Mouse (Mus musculus) hindbrain, embryonic 10.5 days (tissue): ENCODE results near the gene Fcrl6. TPM values are rescaled to one million over a fixed set of nuclear protein-coding genes. Genes with fewer than 3 reads are reported as not detected.

Source experiments
- DNase-seq: peaks from one replicate; pipeline ENCODE4 v3.0.0-alpha.2; 2017; ENCODE audit warnings: low spot score
- H3K27ac ChIP-seq: fragments of 300-500 bp; sonication (generic); 2 replicates; pipeline ENCODE4 v1.5.1; 2016; ENCODE audit warnings: mild to moderate bottlenecking, moderate library complexity
- H3K27me3 ChIP-seq: fragments of 300-500 bp; sonication (generic); 2 replicates; pipeline ENCODE4 v1.6.1; 2016; ENCODE audit warnings: mild to moderate bottlenecking; ENCODE audit not compliant: poor library complexity, insufficient read depth, severe bottlenecking
- H3K36me3 ChIP-seq: fragments of 300-500 bp; sonication (generic); 2 replicates; pipeline ENCODE4 v1.6.1; 2016; ENCODE audit warnings: mild to moderate bottlenecking, moderate library complexity
- H3K4me1 ChIP-seq: fragments of 300-500 bp; sonication (generic); replicated peaks from 2 replicates; pipeline ENCODE4 v1.6.1; 2016; ENCODE audit warnings: mild to moderate bottlenecking
- H3K4me3 ChIP-seq: fragments of 300-500 bp; sonication (generic); 2 replicates; pipeline ENCODE4 v1.5.1; 2016; ENCODE audit warnings: mild to moderate bottlenecking, moderate library complexity
- H3K9me3 ChIP-seq: fragments of 300-500 bp; sonication (generic); 2 replicates; pipeline ENCODE4 v1.6.1; 2016; ENCODE audit warnings: mild to moderate bottlenecking, moderate library complexity
- WGBS: fragments of 180-500 bp; shearing (Covaris S2); methylation state at CpG from one replicate; pipeline ENCODE4 v1.1.7; 2016; 5-methylcytosine and 5-hydroxymethylcytosine counted together
- polyA plus RNA-seq: library from polyadenylated mRNA; unstranded; fragments of >200 nt; fragmentation: Nextera tagmentation; extraction: Ambion mirVana; gene quantifications from 2 replicates; pipeline ENCODE4 v1.2.1, GENCODE M21; 2016

The Fcrl6 gene
- 0.21 TPM in 1 of 2 replicates, not detected in the other for polyA plus RNA-seq

- no peaks in the 10 kb centered on the region for H3K9me3 ChIP-seq
- H3K36me3 ChIP-seq: no peaks in the 10 kb centered on the region
- no peaks in the 10 kb centered on the region for H3K27me3 ChIP-seq
- H3K4me3 ChIP-seq: no peak within 1 kb of the TSS
- no peak for DNase-seq
- no peaks in the 10 kb centered on the region for H3K4me1 ChIP-seq
- 90% methylated on average over 1 of the region's 1 CpGs for WGBS
- H3K27ac ChIP-seq: no peak within 1 kb of the TSS
Measured at GRCm38 (mm10) chr1:172602326-172602725, at the start of gene Fcrl6. Gene Fcrl6 (minus strand): TSS chr1:172602551.

DNA sequence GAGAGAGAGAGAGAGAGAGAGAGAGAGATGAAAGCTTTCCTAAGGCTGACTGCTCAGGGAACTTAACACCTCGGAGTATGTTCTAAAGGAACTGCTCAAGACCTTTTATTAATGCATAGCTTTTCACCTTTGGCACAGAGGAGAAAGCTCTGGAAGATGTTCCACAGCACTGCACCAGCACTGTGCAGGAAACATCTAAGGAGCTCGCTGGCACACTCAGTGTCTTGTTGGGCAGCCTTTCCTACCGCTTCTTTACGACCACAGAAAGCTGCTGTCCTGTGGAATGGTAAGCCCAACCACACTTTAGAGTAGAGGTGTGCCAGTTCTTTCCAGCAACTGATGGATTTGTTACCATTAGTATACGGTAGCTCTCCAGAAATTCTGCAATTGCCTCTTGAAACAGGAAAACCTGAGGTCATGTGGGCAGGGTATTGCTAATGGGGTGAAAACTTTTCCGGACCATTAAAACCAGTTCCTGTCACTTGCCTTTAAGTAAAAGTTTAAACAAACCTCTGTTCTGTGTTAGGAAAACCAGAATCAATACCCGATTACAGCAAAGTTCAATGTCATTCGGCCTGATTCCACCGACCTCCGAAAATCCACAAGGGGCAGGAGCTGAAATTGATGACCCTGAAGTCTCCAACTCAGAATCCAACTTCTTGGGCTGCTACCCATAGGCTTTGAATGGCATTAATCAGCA lies 49.1 kb upstream of the Fcrl6 start:
- Histone ChIP-seq H3K27me3 (no peaks in the 10 kb centered on the region), H3K4me1 (no peaks in the 10 kb centered on the region), H3K4me3 (no peak overlapping the region), H3K9me3 (no peaks in the 10 kb centered on the region), H3K36me3 (no peaks in the 10 kb centered on the region), H3K27ac (no peak overlapping the region)
- 86% methylated on average over 10 of the region's 10 CpGs for WGBS
- DNase-seq: no peak

- DNase-seq: peak; percentile 35
- no peaks in the 10 kb centered on the region for H3K9me3 ChIP-seq
- no peak overlapping the region for H3K4me3 ChIP-seq
Measured at GRCm38 (mm10) chr1:172650519-172651287, 48.4 kb upstream of the Fcrl6 start.

DNA sequence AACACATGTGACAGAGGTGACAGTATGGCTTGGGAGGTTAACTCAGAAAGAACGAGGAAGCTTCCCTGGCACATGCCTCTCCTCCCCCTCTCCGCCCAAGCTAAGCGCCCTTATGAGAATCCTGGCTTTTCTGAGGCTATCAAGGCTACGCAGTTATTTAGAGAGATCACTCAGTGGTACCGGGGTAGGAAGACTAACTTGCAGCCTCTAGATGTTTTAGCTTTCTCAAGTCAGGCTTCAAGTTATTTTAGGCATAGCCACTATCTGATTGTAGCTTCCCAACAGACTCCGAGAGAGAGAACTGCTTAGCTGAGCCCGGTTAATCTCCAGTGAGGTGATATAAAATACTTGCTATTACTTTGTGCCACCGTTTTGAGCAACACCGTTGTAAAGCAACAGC lies 47.0 kb upstream of the Fcrl6 start:
- H3K27ac ChIP-seq: no peak overlapping the region
- no peak overlapping the region for H3K4me3 ChIP-seq
- WGBS: 86% methylated on average over 9 of the region's 9 CpGs
- H3K9me3 ChIP-seq: no peaks in the 10 kb centered on the region
- H3K27me3 ChIP-seq: no peaks in the 10 kb centered on the region
- no peaks in the 10 kb centered on the region for H3K36me3 ChIP-seq
- H3K4me1 ChIP-seq: no peaks in the 10 kb centered on the region
- DNase-seq: no peak

More at GRCm38 (mm10) chr1:172650519-172651287, 48.4 kb upstream of the Fcrl6 start:
- no peaks in the 10 kb centered on the region for H3K4me1 ChIP-seq
- H3K27me3 ChIP-seq: no peaks in the 10 kb centered on the region
- no peaks in the 10 kb centered on the region for H3K36me3 ChIP-seq
- H3K27ac ChIP-seq: no peak overlapping the region
- WGBS: 58% methylated on average over 8 of the region's 8 CpGs

DNA sequence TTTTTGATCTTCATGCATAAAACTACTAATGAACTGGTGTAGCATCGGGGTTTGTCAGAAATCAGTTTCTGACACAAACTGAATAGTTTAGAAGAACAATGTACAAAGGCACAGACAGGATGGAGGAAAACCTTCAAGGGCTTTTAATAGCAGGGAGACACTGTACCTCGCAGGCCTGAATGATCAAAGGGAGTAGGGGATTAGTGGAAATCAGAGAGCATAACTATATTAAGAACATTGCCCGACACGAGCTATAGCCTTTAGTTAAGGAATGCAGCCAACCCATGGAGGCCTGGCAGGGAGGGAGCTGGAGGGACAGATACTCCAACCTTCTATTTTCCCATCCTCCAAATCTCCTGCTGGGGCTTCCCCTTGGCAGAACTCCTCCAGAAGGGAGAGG lies 44.9 kb upstream of the Fcrl6 start:
- Histone ChIP-seq H3K27me3 (no peaks in the 10 kb centered on the region), H3K27ac (no peak overlapping the region), H3K36me3 (no peaks in the 10 kb centered on the region), H3K4me1 (no peaks in the 10 kb centered on the region), H3K9me3 (no peaks in the 10 kb centered on the region), H3K4me3 (no peak overlapping the region)
- 51% methylated on average over 4 of the region's 4 CpGs for WGBS
- DNase-seq: no peak

DNA sequence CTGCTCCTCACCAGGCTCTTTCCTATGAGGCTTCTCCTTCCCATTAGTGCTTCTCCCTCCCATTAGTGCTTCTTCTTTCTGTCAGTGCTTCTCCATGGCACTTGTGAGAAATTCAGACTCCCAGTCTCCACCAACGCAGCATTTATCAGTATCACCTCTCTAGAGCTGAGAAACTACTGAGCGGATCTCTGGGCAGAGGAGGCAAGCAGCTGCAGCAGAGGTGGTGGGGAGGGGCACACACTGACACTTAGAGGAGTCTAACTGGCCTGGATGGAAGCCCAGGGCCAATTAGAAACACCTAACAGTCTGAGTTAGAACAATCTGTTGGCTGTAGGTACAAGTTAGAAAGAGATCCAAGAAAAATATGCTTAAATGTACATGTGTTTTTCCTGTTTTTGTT lies 36.4 kb upstream of the Fcrl6 start:
- no peaks in the 10 kb centered on the region for H3K36me3 ChIP-seq
- no peak overlapping the region for H3K4me3 ChIP-seq
- H3K27me3 ChIP-seq: no peaks in the 10 kb centered on the region
- no peaks in the 10 kb centered on the region for H3K9me3 ChIP-seq
- WGBS: 60% methylated on average over 2 of the region's 2 CpGs
- no peak overlapping the region for H3K27ac ChIP-seq
- peaks cover 7% of the 10 kb centered on the region; the same call in 1 of the 2 replicates for H3K4me1 ChIP-seq
- DNase-seq: no peak

GRCm38 (mm10) chr1:172637801-172638200 lies 35.5 kb upstream of the Fcrl6 start:
- H3K9me3 ChIP-seq: no peaks in the 10 kb centered on the region
- no peak overlapping the region for H3K27ac ChIP-seq
- H3K27me3 ChIP-seq: no peaks in the 10 kb centered on the region
- DNase-seq: no peak
- peaks cover 7% of the 10 kb centered on the region; the same call in 1 of the 2 replicates for H3K4me1 ChIP-seq
- WGBS: 87% methylated on average over 4 of the region's 4 CpGs
- no peaks in the 10 kb centered on the region for H3K36me3 ChIP-seq
- H3K4me3 ChIP-seq: no peak overlapping the region

DNA sequence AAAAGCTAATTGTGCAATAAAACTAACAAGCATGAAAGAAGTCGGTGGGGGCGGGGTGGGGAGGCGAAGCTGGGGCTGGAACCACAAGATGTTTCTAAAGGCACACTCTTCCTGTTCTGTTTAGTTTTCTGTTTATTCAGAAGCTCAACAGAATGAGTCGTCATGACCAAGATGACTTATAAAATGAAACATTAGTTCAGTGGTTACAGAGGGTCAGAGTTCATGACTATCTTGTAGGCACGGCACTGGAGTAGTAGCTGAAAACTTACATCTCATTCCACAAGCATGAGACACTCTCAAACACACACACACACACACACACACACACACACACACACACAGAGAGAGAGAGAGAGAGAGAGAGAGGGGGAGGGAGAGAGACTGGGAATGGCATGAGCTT lies 33.9 kb upstream of the Fcrl6 start:
- H3K36me3 ChIP-seq: no peaks in the 10 kb centered on the region
- no peak for DNase-seq
- H3K27ac ChIP-seq: no peak overlapping the region
- no peaks in the 10 kb centered on the region for H3K27me3 ChIP-seq
- no peak overlapping the region for H3K4me3 ChIP-seq
- no peaks in the 10 kb centered on the region for H3K9me3 ChIP-seq
- WGBS: 88% methylated on average over 5 of the region's 5 CpGs
- H3K4me1 ChIP-seq: peaks cover 11% of the 10 kb centered on the region; the same call in 1 of the 2 replicates

DNA sequence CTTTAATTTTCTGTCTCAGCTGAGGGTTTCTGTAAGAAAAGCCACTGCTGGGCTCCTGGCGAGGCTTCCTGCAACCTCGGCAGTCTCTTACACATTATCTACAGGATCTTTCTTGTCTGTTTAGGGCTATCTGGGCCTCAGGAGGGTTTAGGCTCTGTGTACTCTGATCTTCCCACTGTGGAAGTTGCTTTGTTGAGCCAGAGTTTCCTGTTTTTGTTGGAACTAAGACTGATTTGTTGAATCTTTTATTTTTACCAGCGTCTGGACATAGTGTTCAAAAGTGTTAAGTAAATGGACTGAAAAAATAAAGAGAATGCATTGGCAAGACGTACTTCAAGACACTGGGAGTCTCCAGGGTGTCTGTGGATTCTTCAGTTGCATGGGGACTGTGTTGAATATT lies 32.9 kb upstream of the Fcrl6 start:
- H3K27me3 ChIP-seq: no peaks in the 10 kb centered on the region
- H3K4me1 ChIP-seq: peaks cover 11% of the 10 kb centered on the region; the same call in 1 of the 2 replicates
- H3K9me3 ChIP-seq: no peaks in the 10 kb centered on the region
- WGBS: 65% methylated on average over 4 of the region's 4 CpGs
- H3K27ac ChIP-seq: no peak overlapping the region
- no peaks in the 10 kb centered on the region for H3K36me3 ChIP-seq
- DNase-seq: no peak
- H3K4me3 ChIP-seq: no peak overlapping the region

DNA sequence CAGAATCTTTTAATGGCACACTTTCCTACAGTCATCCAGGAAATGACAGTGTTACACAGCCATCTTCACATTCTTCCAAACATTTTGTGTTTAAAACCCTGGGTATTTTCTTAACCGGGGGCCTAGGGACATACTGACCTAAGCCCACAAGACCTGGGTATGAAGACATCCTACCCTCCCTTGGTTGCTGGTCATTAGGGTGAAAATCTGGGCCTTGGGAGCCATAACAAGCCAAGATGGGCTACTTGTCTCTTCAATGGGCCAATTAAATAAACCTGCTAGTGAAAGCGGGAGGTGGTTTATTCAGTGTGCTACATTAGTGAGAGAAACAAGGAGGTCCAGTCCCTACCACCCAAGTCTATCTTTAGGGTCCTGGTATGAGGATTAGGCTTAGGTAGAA lies 31.8 kb upstream of the Fcrl6 start:
- Histone ChIP-seq H3K27me3 (no peaks in the 10 kb centered on the region), H3K27ac (no peak overlapping the region), H3K36me3 (no peaks in the 10 kb centered on the region), H3K9me3 (no peaks in the 10 kb centered on the region), H3K4me1 (peaks cover 15% of the 10 kb centered on the region; the same call in 1 of the 2 replicates), H3K4me3 (no peak overlapping the region)
- no peak for DNase-seq
- 91% methylated on average over 2 of the region's 2 CpGs for WGBS

DNA sequence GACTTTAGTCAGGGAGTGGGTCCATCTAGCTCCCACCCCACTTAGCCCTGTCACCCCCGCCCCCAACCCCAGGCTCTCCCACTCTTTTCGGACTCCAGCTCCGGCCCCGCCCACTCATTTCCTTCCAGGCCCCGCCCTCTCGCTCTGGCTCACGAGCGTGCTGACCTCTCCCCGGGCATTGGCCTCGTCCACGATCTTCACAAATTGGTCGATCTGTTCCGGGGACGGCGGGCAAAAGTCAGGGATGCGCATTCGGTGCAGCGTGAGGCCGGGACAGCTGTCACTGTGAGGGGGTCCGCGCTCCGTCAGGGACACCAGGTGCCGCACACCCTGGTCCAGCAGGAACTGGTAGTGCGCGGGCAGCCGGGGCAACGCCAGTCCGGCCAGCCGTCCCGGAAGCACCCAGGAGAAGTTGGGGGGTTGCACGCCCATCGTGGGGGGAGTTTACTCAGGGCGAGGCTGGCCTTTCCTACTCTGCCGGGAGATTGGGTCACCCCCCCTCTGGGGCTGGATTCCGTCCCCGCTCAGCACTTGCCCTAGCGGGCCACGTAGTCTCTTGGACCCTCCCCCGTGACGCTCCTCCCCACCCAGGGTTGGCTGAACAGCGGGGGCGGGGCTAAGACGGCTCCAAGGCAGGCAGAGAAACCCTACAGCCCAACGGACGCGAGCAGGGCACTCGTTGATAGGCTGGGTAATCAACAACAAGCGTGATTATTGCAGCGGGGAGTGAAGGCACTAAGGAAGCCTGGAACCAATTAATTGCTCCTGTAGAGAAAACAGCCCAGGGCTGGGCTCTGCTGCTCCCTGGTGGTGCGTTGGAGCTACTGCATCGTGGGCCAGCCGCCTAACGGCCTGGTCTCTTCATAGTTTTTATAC lies 30.3 kb upstream of the Fcrl6 start, which contains the start of gene Dusp23:
Gene Dusp23 (minus strand): TSS at position 512 of the 876 bp plus-strand sequence.
- H3K27ac ChIP-seq: peak within 1 kb of the TSS; percentile 92
- no peaks in the 10 kb centered on the region for H3K9me3 ChIP-seq
- peak; percentile 96 for DNase-seq
- H3K4me3 ChIP-seq: peak within 1 kb of the TSS; percentile 82
- H3K4me1 ChIP-seq: peaks cover 15% of the 10 kb centered on the region; the same call in 1 of the 2 replicates
- under 1% methylated on average over 53 of the region's 53 CpGs for WGBS
- no peaks in the 10 kb centered on the region for H3K27me3 ChIP-seq
- no peaks in the 10 kb centered on the region for H3K36me3 ChIP-seq

- no peaks in the 10 kb centered on the region for H3K9me3 ChIP-seq
Measured at GRCm38 (mm10) chr1:172631721-172632120, 29.4 kb upstream of the Fcrl6 start.

More at GRCm38 (mm10) chr1:172631721-172632120, 29.4 kb upstream of the Fcrl6 start:
- Histone ChIP-seq H3K36me3 (no peaks in the 10 kb centered on the region), H3K27ac (no peak overlapping the region), H3K27me3 (no peaks in the 10 kb centered on the region), H3K4me3 (no peak overlapping the region), H3K4me1 (peaks cover 15% of the 10 kb centered on the region; the same call in 1 of the 2 replicates)
- WGBS: 89% methylated on average over 5 of the region's 5 CpGs
- no peak for DNase-seq
